ENCODE assay signal across 23 mouse cellular contexts in the genomic region with DNA sequence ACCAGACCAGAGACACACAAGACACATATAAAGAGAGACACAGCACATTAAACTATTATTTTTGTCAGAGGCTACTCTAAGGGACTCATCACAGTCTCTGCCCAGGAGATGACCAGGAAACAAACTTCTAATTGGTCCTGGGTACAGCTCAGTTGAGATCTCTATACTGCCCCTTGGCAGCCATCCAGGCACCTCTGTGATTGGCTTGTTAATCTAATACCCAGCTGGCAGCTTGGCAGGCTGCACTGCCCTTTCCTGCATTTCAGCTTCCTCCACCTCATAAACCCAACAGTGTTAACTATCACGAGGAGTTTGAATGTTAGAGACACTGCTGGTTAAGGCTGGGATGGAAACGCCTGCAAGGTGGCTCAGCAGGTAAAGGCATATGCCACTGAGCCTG. TPM values are rescaled to one million over a fixed set of nuclear protein-coding genes. Genes with fewer than 3 reads are reported as not detected.
DNase-seq lines count a peak whose midpoint lies in the region; ATAC-seq lines count a peak whose summit lies in the region.
"Had no signal": no experiment of that assay in that cellular context is flagged by ENCODE, and none has a peak within 500 bp of the region (broad histone marks: within the 10 kb centered on the region; RNA-seq: fewer than 3 reads in every experiment).

No protein-coding gene starts in this region.

- DNase-seq in gastrocnemius, adult 18-20 months (ENCODE audit: low spot score) = peak; percentile 25
- DNase-seq in gastrocnemius, postnatal 36 days = no peak
- DNase-seq in left cerebral cortex, postnatal 4 days = peak; percentile 66
- no peak for DNase-seq in left cerebral cortex, adult 18-20 months (ENCODE audit: low spot score in 2 of 2)
- peak; percentile 46 for DNase-seq in urinary bladder, postnatal 14 days (ENCODE audit: low spot score)
- no peak for DNase-seq in urinary bladder, adult 18-20 months (ENCODE audit: low spot score in 2 of 2)
- DNase-seq in heart, postnatal 10 days = no peak
- DNase-seq: adrenal gland, postnatal 14 days; B cell, adult 2 months; cerebellum, adult 2 months; gastrocnemius, postnatal 14 days; kidney, adult 8-10 months; liver; lung, adult 18-20 months; lung, postnatal 4 days; right cerebral cortex, adult 18-20 months; thymus, postnatal 36 days had no signal

- no peak for ATAC-seq in megakaryocyte progenitor cell, adult 5-6 weeks (replicated peaks; ENCODE audit: poor library complexity)
- ATAC-seq: hindbrain, embryonic 16.5 days had no signal

- intact Hi-C loops in gastrocnemius, postnatal 36 days (cut with DNase I) = no loop called here
- intact Hi-C loops in left cerebral cortex, postnatal 4 days (cut with DNase I) = no loop called here
- intact Hi-C loops in heart, postnatal 10 days (cut with DNase I) = no loop called here

RNA-seq across cellular contexts. Expression of a gene that starts 7.6 kb away (rescaled TPM):
- 10 to 100 TPM; 11.1 to 11.9 TPM for total RNA-seq in gastrocnemius, adult 18-20 months (2021)
- 10 to 100 TPM; 15.8 to 17.7 TPM for total RNA-seq in gastrocnemius, postnatal 36 days (2021)
- total RNA-seq in left cerebral cortex, postnatal 4 days (2021) = 100 to 1,000 TPM in 1 of 2 experiments, 10 to 100 TPM in 1; 92.2 to 100 TPM
- total RNA-seq in left cerebral cortex, adult 18-20 months (2021) = 10 to 100 TPM; 50.1 to 52.4 TPM
- total RNA-seq in megakaryocyte progenitor cell, adult 5-6 weeks (2015) = 87.0 and 98.7 TPM in 2 replicates
- 63.9 and 67.6 TPM in 2 replicates for total RNA-seq in megakaryocyte progenitor cell, adult 5-6 weeks (2017)
- 10 to 100 TPM; 44.9 to 50.9 TPM for total RNA-seq in heart, postnatal 10 days (2021)

RNA-seq across cellular contexts. Expression of a gene that starts 57.7 kb away (rescaled TPM):
- total RNA-seq in gastrocnemius, adult 18-20 months (2021) = not detected
- total RNA-seq in gastrocnemius, postnatal 36 days (2021) = not detected
- total RNA-seq in left cerebral cortex, postnatal 4 days (2021) = not detected
- not detected for total RNA-seq in left cerebral cortex, adult 18-20 months (2021)
- total RNA-seq in megakaryocyte progenitor cell, adult 5-6 weeks (2015) = not detected in 2 replicates
- not detected in 2 replicates for total RNA-seq in megakaryocyte progenitor cell, adult 5-6 weeks (2017)
- total RNA-seq in heart, postnatal 10 days (2021) = not detected
- total RNA-seq: adrenal gland, postnatal 14 days; gastrocnemius, postnatal 14 days; heart, postnatal 25 days; layer of hippocampus, adult 8-10 months; left cerebral cortex, adult 2 months; neutrophil, adult 5-6 weeks had no signal

Comparison
In these comparisons a context has a peak if more than half of its experiments do, and no peak if none do; other contexts are left out.
1. DNase-seq: peak in gastrocnemius, adult 18-20 months (single experiment), left cerebral cortex, postnatal 4 days (single experiment) and urinary bladder, postnatal 14 days (single experiment); none in gastrocnemius, postnatal 36 days (0 of 2), left cerebral cortex, adult 18-20 months (0 of 2), urinary bladder, adult 18-20 months (0 of 2) and heart, postnatal 10 days (0 of 2).